Mouse (Mus musculus): Measurements from ENCODE around the gene Irf2. TPM values are rescaled to one million over a fixed set of nuclear protein-coding genes. Genes with fewer than 3 reads are reported as not detected.

Irf2 gene
- total and polyA plus RNA-seq, 3 experiments = 4.9 to 19.4 TPM; not detected in 1

- no peak for TF ChIP-seq JUND (IDR thresholded peaks at IDR 0.05; ENCODE audit: low read depth, low read length)
- no peak for TF ChIP-seq MYC (IDR thresholded peaks at IDR 0.05; ENCODE audit: low read depth, low read length)
- TF ChIP-seq ZMIZ1 (IDR thresholded peaks at IDR 0.05; ENCODE audit: low read depth, low read length) = no peak
- no peak for TF ChIP-seq ZKSCAN1 (IDR thresholded peaks at IDR 0.05; ENCODE audit: low read depth, low read length)
- TF ChIP-seq CHD1 (IDR thresholded peaks at IDR 0.05; ENCODE audit: low read depth, low read length) = no peak
- no peak for TF ChIP-seq CTCF (IDR thresholded peaks at IDR 0.05 in 2 of 3, conservative IDR thresholded peaks at IDR 0.05 in 1 of 3; ENCODE audit: control insufficient read depth in 1 of 3, insufficient read depth in 1 of 3, low read depth in 2 of 3, low read length in 3 of 3, poor library complexity in 1 of 3, severe bottlenecking in 1 of 3)
- no peak for TF ChIP-seq HCFC1 (IDR thresholded peaks at IDR 0.05; ENCODE audit: low read depth, low read length)
- TF ChIP-seq RAD21 (IDR thresholded peaks at IDR 0.05; ENCODE audit: low read depth, low read length) = no peak
- no peak for TF ChIP-seq UBTF (IDR thresholded peaks at IDR 0.05; ENCODE audit: borderline replicate concordance, insufficient read depth, low read depth, low read length)
- TF ChIP-seq NRF1 (IDR thresholded peaks at IDR 0.05; ENCODE audit: insufficient read depth, low read depth, low read length, poor library complexity, severe bottlenecking) = no peak
- TF ChIP-seq POLR2A (IDR thresholded peaks at IDR 0.05; ENCODE audit: control insufficient read depth in 1 of 2, insufficient read depth in 1 of 2, low read depth in 1 of 2, low read length in 2 of 2, poor library complexity in 1 of 2) = no peak
- TF ChIP-seq USF2 (IDR thresholded peaks at IDR 0.05; ENCODE audit: borderline replicate concordance in 1 of 2, insufficient read depth in 1 of 2, low read depth in 1 of 2, low read length in 2 of 2) = no peak
- TF ChIP-seq NELFE (IDR thresholded peaks at IDR 0.05; ENCODE audit: low read depth, low read length) = no peak
- DNase-seq (ENCODE audit: low read depth, low spot score) = no peak
- H3K27ac ChIP-seq (ENCODE audit: control insufficient read depth, low read depth, low read length) = no peak overlapping the region
- no peaks in the 10 kb centered on the region for H3K9me3 ChIP-seq (replicated peaks; ENCODE audit: insufficient read depth, low read length)
- peaks cover 0 to 12% of the 10 kb centered on the region in 2 experiments; a peak in 2 of 4 replicates for H3K4me1 ChIP-seq (ENCODE audit: control insufficient read depth in 1 of 2, insufficient read depth in 2 of 2, low read length in 2 of 2)
- no peak overlapping the region for H3K9ac ChIP-seq (ENCODE audit: control insufficient read depth, low read depth, low read length, poor library complexity, severe bottlenecking)
- no peaks in the 10 kb centered on the region for H3K27me3 ChIP-seq (ENCODE audit: control insufficient read depth in 1 of 2, insufficient read depth in 2 of 2, low read length in 2 of 2)
- H3K36me3 ChIP-seq (ENCODE audit: control insufficient read depth in 1 of 2, insufficient read depth in 2 of 2, low read length in 2 of 2) = peaks cover 0 to 9% of the 10 kb centered on the region in 2 experiments; a peak in 2 of 4 replicates
- H3K4me3 ChIP-seq (ENCODE audit: control insufficient read depth in 1 of 2, insufficient read depth in 1 of 2, low read depth in 2 of 2, low read length in 2 of 2) = no peak overlapping the region
- H3K79me2 ChIP-seq (ENCODE audit: control insufficient read depth, insufficient read depth, low read length, poor library complexity) = no peaks in the 10 kb centered on the region
These were observed 157.2 kb downstream of the Irf2 start for GRCm38 (mm10) chr8:46896704-46897103.

Other genes with a start within 250 kb of the Irf2 start
- gene Cenpu, start 187.7 kb upstream of the Irf2 start, total RNA-seq (2012; rRNA removed) = 20.6 and 30.7 TPM in 2 replicates
- 100 to 1,000 TPM in 1 of 2 experiments, 10 to 100 TPM in 1; 42.5 to 446 TPM for gene Cenpu, start 187.7 kb upstream of the Irf2 start, polyA plus RNA-seq (2012; ENCODE audit: insufficient read depth in 1 of 2, insufficient read length in 2 of 2, low read depth in 1 of 2, low replicate concordance in 2 of 2, missing spikeins in 1 of 2)
- gene Primpol, start 122.5 kb upstream of the Irf2 start, total RNA-seq (2012; rRNA removed) = 7.1 and 7.7 TPM in 2 replicates
- 10 to 100 TPM in 1 of 2 experiments, not detected in 1; 11.6 TPM for gene Primpol, start 122.5 kb upstream of the Irf2 start, polyA plus RNA-seq (2012; ENCODE audit: insufficient read depth in 1 of 2, insufficient read length in 2 of 2, low read depth in 1 of 2, low replicate concordance in 2 of 2, missing spikeins in 1 of 2)
- 185 and 187 TPM in 2 replicates for gene Casp3, start 122.4 kb upstream of the Irf2 start, total RNA-seq (2012; rRNA removed)
- gene Casp3, start 122.4 kb upstream of the Irf2 start, polyA plus RNA-seq (2012; ENCODE audit: insufficient read depth in 1 of 2, insufficient read length in 2 of 2, low read depth in 1 of 2, low replicate concordance in 2 of 2, missing spikeins in 1 of 2) = 100 to 1,000 TPM in 1 of 2 experiments, 10 to 100 TPM in 1; 74.7 to 157 TPM
- gene Enpp6, start 247.2 kb downstream of the Irf2 start, total RNA-seq (2012; rRNA removed) = not detected in 2 replicates
- not detected for gene Enpp6, start 247.2 kb downstream of the Irf2 start, polyA plus RNA-seq (2012; ENCODE audit: insufficient read depth in 1 of 2, insufficient read length in 2 of 2, low read depth in 1 of 2, low replicate concordance in 2 of 2, missing spikeins in 1 of 2)